Mouse (Mus musculus) stomach, postnatal 0 days (tissue): ENCODE data around the gene Scand1. TPM values are rescaled to one million over a fixed set of nuclear protein-coding genes. Genes with fewer than 3 reads are reported as not detected.

Experiments used
- ATAC-seq: fragments of 200-750 bp; cut with Nextera tagmentation; 2 replicates; pipeline ENCODE4 v1.8.0; 2017; ENCODE audit not compliant: low FRiP score, low TSS enrichment
- DNase-seq: peaks from one replicate; pipeline ENCODE4 v3.0.0-alpha.2; 2016; ENCODE audit warnings: low spot score
- H3K27ac ChIP-seq: fragments of 300-500 bp; sonication (generic); replicated peaks from 2 replicates; pipeline ENCODE4 v1.5.1; 2014; ENCODE audit warnings: mild to moderate bottlenecking, control low read depth
- H3K27me3 ChIP-seq: fragments of 300-500 bp; sonication (generic); 2 replicates; pipeline ENCODE4 v1.6.1; 2014; ENCODE audit warnings: low read length; ENCODE audit not compliant: control insufficient read depth, insufficient read depth
- H3K36me3 ChIP-seq: fragments of 300-500 bp; sonication (generic); 2 replicates; pipeline ENCODE4 v1.6.1; 2014; ENCODE audit warnings: low read length, mixed read lengths; ENCODE audit not compliant: control insufficient read depth, insufficient read depth
- H3K4me1 ChIP-seq: fragments of 300-500 bp; sonication (generic); replicated peaks from 2 replicates; pipeline ENCODE4 v1.6.1; 2014; ENCODE audit warnings: antibody characterized with exemption; ENCODE audit not compliant: control insufficient read depth, insufficient read depth
- H3K4me2 ChIP-seq: fragments of 300-500 bp; sonication (generic); replicated peaks from 2 replicates; pipeline ENCODE4 v1.6.1; 2014; ENCODE audit warnings: low read depth, mild to moderate bottlenecking, control low read depth, moderate library complexity
- H3K4me3 ChIP-seq: fragments of 300-500 bp; sonication (generic); 2 replicates; pipeline ENCODE4 v1.5.1; 2014; ENCODE audit warnings: low read depth, low read length, control low read depth
- H3K9ac ChIP-seq: fragments of 300-500 bp; sonication (generic); 2 replicates; pipeline ENCODE4 v1.6.1; 2014; ENCODE audit warnings: mild to moderate bottlenecking, low read length, control low read depth, mixed read lengths
- H3K9me3 ChIP-seq: fragments of 300-500 bp; sonication (generic); 2 replicates; pipeline ENCODE4 v1.6.1; 2016; ENCODE audit warnings: low read length; ENCODE audit not compliant: control insufficient read depth
- CTCF ChIP-seq: IDR thresholded peaks from 2 replicates; pipeline ENCODE4 v1.5.1; 2016; ENCODE audit warnings: antibody characterized with exemption, low read depth, mild to moderate bottlenecking, moderate library complexity
- EP300 ChIP-seq: optimal IDR thresholded peaks from 2 replicates; pipeline ENCODE3; 2016; ENCODE audit warnings: antibody characterized with exemption
- WGBS: fragments of 180-500 bp; shearing (Covaris S2); extraction: QIAGEN DNeasy Blood & Tissue Kit; methylation state at CpG from one replicate; pipeline ENCODE4 v1.1.7; 2014; 5-methylcytosine and 5-hydroxymethylcytosine counted together
- polyA plus RNA-seq: library from polyadenylated mRNA; unstranded; fragments of >200 nt; fragmentation: Nextera tagmentation; extraction: Ambion mirVana; gene quantifications from 2 replicates; pipeline ENCODE4 v1.2.1, GENCODE M21; 2015

The Scand1 gene
- polyA plus RNA-seq, 1 experiment from 2014 or later = 116 TPM

DNA sequence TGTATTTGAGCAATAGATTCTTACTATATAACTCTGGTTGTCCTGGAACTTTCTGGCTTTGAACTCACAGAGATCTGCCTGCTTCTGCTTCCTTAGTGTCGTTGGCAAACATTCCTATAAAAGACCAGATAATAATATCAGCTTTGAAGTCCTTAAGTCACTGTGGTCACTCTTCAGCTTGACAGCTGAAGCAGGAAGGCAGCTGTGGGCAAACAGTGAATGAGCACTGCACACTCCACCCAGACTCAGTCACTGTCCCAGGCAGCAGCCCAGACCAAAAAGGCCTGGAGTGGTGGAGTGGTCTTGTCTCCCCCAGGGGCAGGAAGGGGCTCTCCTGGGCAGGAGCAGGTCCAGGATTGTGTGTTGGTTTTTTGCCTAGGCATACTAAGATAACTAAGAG lies 20.5 kb downstream of the Scand1 start:
- Histone ChIP-seq H3K9me3 (no peaks in the 10 kb centered on the region), H3K4me3 (no peak overlapping the region), H3K4me2 (no peak overlapping the region), H3K27me3 (no peaks in the 10 kb centered on the region), H3K27ac (no peak overlapping the region), H3K36me3 (peaks cover 8% of the 10 kb centered on the region; the same call in 1 of the 2 replicates), H3K9ac (no peak overlapping the region), H3K4me1 (no peaks in the 10 kb centered on the region)
- ATAC-seq (no peak), DNase-seq (no peak)
- TF ChIP-seq CTCF = no peak
- TF ChIP-seq EP300 = no peak
- 91% methylated on average over 1 of the region's 1 CpGs for WGBS

DNA sequence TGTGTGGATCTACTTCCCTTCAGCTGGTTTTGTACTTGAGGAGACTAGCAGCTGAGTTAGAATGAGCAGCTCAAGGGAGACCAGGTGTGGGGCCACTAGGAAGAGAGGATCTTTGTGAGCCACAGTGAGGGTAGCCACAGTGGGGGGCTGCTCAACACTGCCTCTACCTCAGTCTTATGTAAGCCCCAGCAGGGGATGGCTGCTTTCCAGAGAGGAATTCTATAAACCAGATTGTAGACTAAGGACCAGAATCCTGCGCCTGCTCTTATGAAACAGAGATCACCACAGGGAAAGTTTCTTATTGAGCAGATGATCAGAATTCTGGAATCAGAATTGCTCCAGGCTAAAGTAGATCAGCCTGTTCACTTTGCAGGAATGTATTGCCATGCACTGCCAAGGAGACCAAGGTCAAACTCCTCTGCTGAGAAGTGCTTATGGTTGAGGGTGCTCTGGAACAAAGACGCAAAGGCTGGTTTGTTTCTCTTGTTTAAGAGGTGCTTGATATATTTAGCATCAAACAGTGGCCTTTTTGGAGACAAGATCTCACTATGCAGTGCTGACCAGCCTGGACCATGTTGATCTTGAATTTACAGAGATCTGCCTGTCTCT lies 22.8 kb downstream of the Scand1 start:
- H3K4me3 ChIP-seq = no peak overlapping the region
- no peak for ATAC-seq

DNA sequence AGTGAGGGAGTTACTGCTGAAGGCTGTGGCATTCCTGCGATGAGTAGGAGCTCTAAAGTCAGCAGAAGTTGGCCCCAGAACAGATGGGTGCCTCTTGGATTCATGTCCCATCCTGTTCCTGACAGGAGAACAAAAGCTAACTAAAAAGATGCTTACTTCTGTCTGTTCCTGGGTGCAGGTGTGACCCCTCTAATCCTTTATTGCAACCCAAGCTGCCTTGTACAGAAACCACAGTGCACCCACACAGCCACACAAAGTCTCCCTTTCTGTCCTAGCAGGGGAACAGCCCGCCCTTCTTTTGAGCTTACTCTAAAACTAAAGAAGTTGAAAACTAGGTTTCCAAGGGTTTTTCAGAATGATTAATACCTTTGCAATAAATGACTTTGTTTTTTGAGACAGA lies 24.3 kb downstream of the Scand1 start:
- 74% methylated on average over 2 of the region's 2 CpGs for WGBS
- H3K9ac ChIP-seq = no peak overlapping the region
- H3K4me2 ChIP-seq = no peak overlapping the region
- no peak for ATAC-seq
- DNase-seq = no peak
- H3K27ac ChIP-seq = no peak overlapping the region
- H3K9me3 ChIP-seq = no peaks in the 10 kb centered on the region
- TF ChIP-seq EP300 (no peak), CTCF (no peak)
- H3K36me3 ChIP-seq = 0 out of 2 replicates have a peak, but pooled peaks cover 8% of the 10 kb centered on the region
- no peaks in the 10 kb centered on the region for H3K27me3 ChIP-seq
- no peak overlapping the region for H3K4me3 ChIP-seq
- no peaks in the 10 kb centered on the region for H3K4me1 ChIP-seq

More for the DNA sequence above, 22.8 kb downstream of the Scand1 start:
- TF ChIP-seq EP300 (no peak), CTCF (no peak)
- Histone ChIP-seq H3K27me3 (no peaks in the 10 kb centered on the region), H3K4me1 (no peaks in the 10 kb centered on the region), H3K27ac (no peak overlapping the region), H3K36me3 (0 out of 2 replicates have a peak, but pooled peaks cover 8% of the 10 kb centered on the region), H3K9ac (no peak overlapping the region), H3K9me3 (no peaks in the 10 kb centered on the region), H3K4me2 (no peak overlapping the region)
- 89% methylated on average over 2 of the region's 2 CpGs for WGBS
- no peak for DNase-seq

DNA sequence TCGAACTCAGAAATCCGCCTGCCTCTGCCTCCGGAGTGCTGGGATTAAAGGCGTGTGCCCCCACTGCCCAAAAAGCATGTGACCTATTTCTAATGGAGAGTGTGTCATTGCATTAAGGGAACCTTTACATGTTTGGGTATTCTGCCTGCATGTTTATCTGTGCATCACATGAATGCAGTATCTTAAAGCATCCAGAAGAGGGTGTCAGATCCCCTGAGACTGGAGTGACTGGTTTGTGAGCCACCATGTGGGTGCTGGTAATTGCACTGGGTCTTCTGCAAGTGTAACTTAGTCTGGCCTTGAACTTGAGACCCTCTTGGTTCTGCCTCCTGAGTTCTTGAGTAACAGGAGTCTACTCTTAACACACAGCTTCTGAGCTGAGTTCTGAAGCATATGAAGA lies 25.8 kb downstream of the Scand1 start:
- DNase-seq (no peak), ATAC-seq (no peak)
- Histone ChIP-seq H3K9ac (no peak overlapping the region), H3K36me3 (peaks cover 3% of the 10 kb centered on the region; the same call in 1 of the 2 replicates), H3K4me3 (no peak overlapping the region), H3K27ac (no peak overlapping the region), H3K4me2 (no peak overlapping the region), H3K4me1 (no peaks in the 10 kb centered on the region), H3K27me3 (no peaks in the 10 kb centered on the region), H3K9me3 (no peaks in the 10 kb centered on the region)
- 100% methylated on average over 4 of the region's 4 CpGs for WGBS
- TF ChIP-seq EP300 (no peak), CTCF (peak; percentile 22; the same call in 1 of the 2 replicates)

DNA sequence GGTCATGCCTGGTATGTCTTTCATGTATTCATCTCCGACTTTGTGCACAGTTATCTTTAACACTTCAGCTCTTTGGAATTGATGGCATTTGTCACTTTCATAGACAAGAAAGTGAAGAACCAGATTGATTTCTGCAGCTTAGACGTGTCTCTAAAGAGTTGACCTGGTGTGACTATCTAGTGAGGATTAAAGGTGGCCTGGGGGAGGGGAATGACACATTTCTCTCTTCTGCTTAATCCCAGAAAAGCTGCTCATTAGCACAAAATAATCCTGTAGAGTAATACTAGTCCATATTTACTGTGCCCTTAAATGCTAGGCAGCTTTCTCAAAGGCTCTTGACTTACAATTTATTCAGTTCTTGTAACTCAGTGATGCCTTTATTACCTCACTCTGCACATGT lies 27.3 kb downstream of the Scand1 start:
- Histone ChIP-seq H3K27ac (no peak overlapping the region), H3K9me3 (no peaks in the 10 kb centered on the region), H3K4me3 (no peak overlapping the region), H3K27me3 (no peaks in the 10 kb centered on the region), H3K36me3 (peaks cover 5% of the 10 kb centered on the region), H3K4me2 (no peak overlapping the region), H3K4me1 (no peaks in the 10 kb centered on the region), H3K9ac (no peak overlapping the region)
- TF ChIP-seq CTCF = no peak
- TF ChIP-seq EP300 = no peak
- no peak for ATAC-seq
- DNase-seq = no peak
- 77% methylated on average over 2 of the region's 2 CpGs for WGBS

DNA sequence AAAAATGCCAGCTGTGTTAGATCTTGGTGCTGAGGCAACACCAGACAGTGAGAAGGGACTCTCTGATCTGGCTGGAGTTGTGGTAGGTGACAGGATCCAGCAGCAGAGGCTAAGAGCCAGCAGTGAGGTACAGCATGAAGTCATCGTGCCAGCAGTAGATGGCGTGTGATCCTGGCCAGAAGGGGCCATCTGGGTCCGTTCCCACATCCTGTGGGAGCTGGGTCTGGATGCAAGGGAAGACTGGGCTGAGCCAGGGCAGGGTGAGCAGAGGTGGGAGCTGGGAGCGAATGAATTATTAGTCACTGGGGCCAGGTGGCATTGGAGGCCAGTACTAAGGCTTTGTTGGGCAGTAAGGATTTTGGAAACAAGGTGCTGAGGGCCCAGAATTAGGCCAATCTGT lies 31.3 kb downstream of the Scand1 start:
- Histone ChIP-seq H3K9ac (no peak overlapping the region), H3K4me1 (0 out of 2 replicates have a peak, but pooled peaks cover 3% of the 10 kb centered on the region), H3K4me3 (no peak overlapping the region), H3K9me3 (no peaks in the 10 kb centered on the region), H3K4me2 (no peak overlapping the region), H3K36me3 (peaks cover 4% of the 10 kb centered on the region), H3K27me3 (no peaks in the 10 kb centered on the region), H3K27ac (no peak overlapping the region)
- DNase-seq (no peak), ATAC-seq (no peak; the same call in 1 of the 2 replicates)
- TF ChIP-seq CTCF (no peak; the same call in 1 of the 2 replicates), EP300 (no peak)
- 66% methylated on average over 4 of the region's 4 CpGs for WGBS
